Comparison of ENCODE assay signal across 8 mouse cellular contexts in genomic region chr3:94974528-94975422, GRCm38 (mm10). TPM values are rescaled to one million over a fixed set of nuclear protein-coding genes. Genes with fewer than 3 reads are reported as not detected.
A peak's percentile ranks its signal among the peaks of the same experiment; 100 is the strongest.
DNase-seq lines count a peak whose midpoint lies in the region; ATAC-seq and TF ChIP-seq lines count a peak whose summit lies in the region.

TSS of gene Pi4kb (plus strand) at chr3:94974731.

- ATAC-seq in heart, embryonic 11.5 days (replicated peaks; ENCODE audit: insufficient number of reproducible peaks, low FRiP score, low TSS enrichment) = peak; percentile 91
- ATAC-seq in kidney, embryonic 16.5 days (ENCODE audit: low FRiP score, low TSS enrichment) = peak; percentile 93

- WGBS in heart, embryonic 11.5 days (ENCODE audit: insufficient replicate concordance) = under 1% methylated on average over 55 of the region's 57 CpGs
- WGBS in kidney, embryonic 16.5 days = under 1% methylated on average over 57 of the region's 57 CpGs
- WGBS in liver, adult 2 months = under 1% methylated on average over 57 of the region's 57 CpGs

- peak; percentile 85 for TF ChIP-seq POLR2A in brain, embryonic 14.5 days (IDR thresholded peaks at IDR 0.05; ENCODE audit: borderline replicate concordance, extremely low read depth, insufficient read depth, insufficient read length, poor library complexity, severe bottlenecking)
- 0 out of 2 replicates have a peak, but pooled peaks have one; percentile 17 for TF ChIP-seq POLR2A in liver, adult 2 months (IDR thresholded peaks at IDR 0.05; ENCODE audit: extremely low read depth, insufficient read depth, low read length)
- TF ChIP-seq POLR2A in myocyte (IDR thresholded peaks at IDR 0.05; ENCODE audit: insufficient read length, low read depth) = peak; percentile 70

- H3K9me3 ChIP-seq in erythroblast, embryonic 14.5 days (ENCODE audit: control insufficient read depth, low read length) = no peaks in the 10 kb centered on the region
- H3K9me3 ChIP-seq in heart, embryonic 11.5 days (replicated peaks; ENCODE audit: control insufficient read depth, low read length) = no peaks in the 10 kb centered on the region
- no peaks in the 10 kb centered on the region for H3K9me3 ChIP-seq in kidney, embryonic 16.5 days (ENCODE audit: low read length)

- peak; percentile 98 for DNase-seq in brain, embryonic 14.5 days (ENCODE audit: low read depth)
- DNase-seq in liver, adult 2 months (ENCODE audit: extremely low read depth, low read depth, low spot score) = peak; percentile 87
- DNase-seq in splenic B cell, adult 2 months (ENCODE audit: low read depth, low spot score) = peak; percentile 95

- H3K79me3 ChIP-seq in C2C12 (ENCODE audit: low read depth) = peaks cover 30% of the 10 kb centered on the region

- peak within 1 kb of the TSS; percentile 68 for H3K4me2 ChIP-seq in heart, embryonic 11.5 days
- peak within 1 kb of the TSS; percentile 58 for H3K4me2 ChIP-seq in kidney, embryonic 16.5 days (replicated peaks; ENCODE audit: low read depth, low read length)
- peak within 1 kb of the TSS; percentile 99 for H3K4me2 ChIP-seq in myocyte (ENCODE audit: low read depth)

- H3ac ChIP-seq in C2C12 (ENCODE audit: control insufficient read depth, insufficient read length, low read depth) (peak within 1 kb of the TSS; percentile 90), myocyte (ENCODE audit: control insufficient read depth, insufficient read length) (peak within 1 kb of the TSS; percentile 44)

- H3K4me3 ChIP-seq in C2C12 (ENCODE audit: insufficient read depth, poor library complexity, severe bottlenecking) (peak within 1 kb of the TSS; percentile 71), myocyte (peak within 1 kb of the TSS; percentile 90)
- peak within 1 kb of the TSS; percentile 93 for H3K4me3 ChIP-seq in erythroblast, embryonic 14.5 days (replicated peaks)
- H3K4me3 ChIP-seq in heart, embryonic 11.5 days (ENCODE audit: low read depth, low read length) = peak within 1 kb of the TSS; percentile 92
- peak within 1 kb of the TSS; percentile 93 for H3K4me3 ChIP-seq in kidney, embryonic 16.5 days (ENCODE audit: low read length)
- peak within 1 kb of the TSS; percentile 98 for H3K4me3 ChIP-seq in liver, adult 2 months (ENCODE audit: insufficient read depth, low read depth, low read length)

- H3K36me3 ChIP-seq in C2C12 (ENCODE audit: control insufficient read depth, insufficient read depth) (peaks cover 4% of the 10 kb centered on the region), myocyte (ENCODE audit: control insufficient read depth, insufficient read depth) (no peaks in the 10 kb centered on the region)
- peaks cover 17% of the 10 kb centered on the region for H3K36me3 ChIP-seq in erythroblast, embryonic 14.5 days (ENCODE audit: control insufficient read depth)
- no peaks in the 10 kb centered on the region for H3K36me3 ChIP-seq in heart, embryonic 11.5 days (ENCODE audit: control insufficient read depth, insufficient read depth, low read length)
- peaks cover 11% of the 10 kb centered on the region for H3K36me3 ChIP-seq in kidney, embryonic 16.5 days (ENCODE audit: insufficient read depth, low read length)
- H3K36me3 ChIP-seq in liver, adult 2 months (ENCODE audit: control insufficient read depth, insufficient read depth, low read length) = no peaks in the 10 kb centered on the region; the same call in 1 of the 2 replicates
- no peaks in the 10 kb centered on the region for H3K36me3 ChIP-seq in splenic B cell, adult 2 months (ENCODE audit: control insufficient read depth, insufficient read depth, low read length, poor library complexity, severe bottlenecking)

- no peaks in the 10 kb centered on the region for H3K27me3 ChIP-seq in C2C12 (ENCODE audit: control insufficient read depth, insufficient read depth, insufficient read length)
- H3K27me3 ChIP-seq in erythroblast, embryonic 14.5 days (ENCODE audit: control insufficient read depth) = no peaks in the 10 kb centered on the region
- no peaks in the 10 kb centered on the region for H3K27me3 ChIP-seq in heart, embryonic 11.5 days (ENCODE audit: control insufficient read depth, insufficient read depth, low read length)
- H3K27me3 ChIP-seq in kidney, embryonic 16.5 days (ENCODE audit: insufficient read depth, low read length) = no peaks in the 10 kb centered on the region
- no peaks in the 10 kb centered on the region for H3K27me3 ChIP-seq in liver, adult 2 months (ENCODE audit: control insufficient read depth, insufficient read depth, low read length)
- H3K27me3 ChIP-seq in myocyte (ENCODE audit: control insufficient read depth, insufficient read depth, insufficient read length) = no peaks in the 10 kb centered on the region
- H3K27me3 ChIP-seq in splenic B cell, adult 2 months (ENCODE audit: control insufficient read depth, insufficient read depth, low read length, poor library complexity, severe bottlenecking) = no peaks in the 10 kb centered on the region

- peak within 1 kb of the TSS; percentile 81 for H3K27ac ChIP-seq in heart, embryonic 11.5 days (ENCODE audit: low read depth, low read length)
- peak within 1 kb of the TSS; percentile 96 for H3K27ac ChIP-seq in kidney, embryonic 16.5 days (ENCODE audit: low read length)
- H3K27ac ChIP-seq in liver, adult 2 months (replicated peaks; ENCODE audit: insufficient read depth, low read depth, low read length) = peak within 1 kb of the TSS; percentile 88

- peak within 1 kb of the TSS; percentile 94 for H3K9ac ChIP-seq in heart, embryonic 11.5 days (ENCODE audit: low read depth, low read length)
- peak within 1 kb of the TSS; percentile 94 for H3K9ac ChIP-seq in kidney, embryonic 16.5 days (replicated peaks; ENCODE audit: low read length)
- H3K9ac ChIP-seq in liver, adult 2 months (ENCODE audit: low read depth, low read length) = peak within 1 kb of the TSS; percentile 98

- TF ChIP-seq CTCF in C2C12 (IDR thresholded peaks at IDR 0.05; ENCODE audit: control insufficient read depth, insufficient read depth, insufficient read length) = no peak
- TF ChIP-seq CTCF in brain, embryonic 14.5 days (IDR thresholded peaks at IDR 0.05; ENCODE audit: borderline replicate concordance, extremely low read depth, insufficient read depth, insufficient read length) = peak; percentile 3; the same call in 1 of the 2 replicates
- TF ChIP-seq CTCF in liver, adult 2 months (IDR thresholded peaks at IDR 0.05; ENCODE audit: low read depth, low read length) = no peak

- peaks cover 25% of the 10 kb centered on the region for H3K4me1 ChIP-seq in erythroblast, embryonic 14.5 days (ENCODE audit: control insufficient read depth)
- peaks cover 7% of the 10 kb centered on the region for H3K4me1 ChIP-seq in heart, embryonic 11.5 days (ENCODE audit: control insufficient read depth, insufficient read depth, low read length)
- H3K4me1 ChIP-seq in kidney, embryonic 16.5 days (ENCODE audit: insufficient read depth, low read length) = peaks cover 18% of the 10 kb centered on the region
- H3K4me1 ChIP-seq in liver, adult 2 months (ENCODE audit: control insufficient read depth, insufficient read depth, low read length) = peaks cover 9% of the 10 kb centered on the region

- H3K79me2 ChIP-seq in C2C12 (ENCODE audit: control insufficient read depth, insufficient read depth) = peaks cover 50% of the 10 kb centered on the region
- peaks cover 22% of the 10 kb centered on the region for H3K79me2 ChIP-seq in liver, adult 2 months (ENCODE audit: control insufficient read depth, insufficient read depth, low read length)
- peaks cover 47% of the 10 kb centered on the region for H3K79me2 ChIP-seq in myocyte (ENCODE audit: control insufficient read depth, insufficient read depth)

TF ChIP-seq in C2C12, 6 proteins besides CTCF, POLR2A, EP300 and RAD21:
- TF ChIP-seq MAX (IDR thresholded peaks at IDR 0.05) = peak; percentile 91
- no peak for TF ChIP-seq FOSL1 (IDR thresholded peaks at IDR 0.05; ENCODE audit: insufficient read depth, low read length, poor library complexity, severe bottlenecking)

TF ChIP-seq in myocyte, 11 proteins besides CTCF, POLR2A, EP300 and RAD21:
- TF ChIP-seq TCF12 (IDR thresholded peaks at IDR 0.05; ENCODE audit: insufficient read depth, poor library complexity, severe bottlenecking) = no peak
- peak; percentile 68 for TF ChIP-seq POLR2AphosphoS2 (IDR thresholded peaks at IDR 0.05; ENCODE audit: insufficient read length, low read depth)
- no peak for TF ChIP-seq CEBPB (IDR thresholded peaks at IDR 0.05; ENCODE audit: insufficient read depth, poor library complexity, severe bottlenecking)
- TF ChIP-seq MYOG (IDR thresholded peaks at IDR 0.05; ENCODE audit: control insufficient read depth in 1 of 3, insufficient read depth in 1 of 3, insufficient read length in 2 of 3, low read depth in 2 of 3) = peak in 2 of 3 experiments; percentile 17 to 22
- TF ChIP-seq REST (IDR thresholded peaks at IDR 0.05; ENCODE audit: insufficient read depth, insufficient read length) = no peak
- TF ChIP-seq USF1 (IDR thresholded peaks at IDR 0.05; ENCODE audit: low read depth) = no peak
- TF ChIP-seq MYOD1 (IDR thresholded peaks at IDR 0.05; ENCODE audit: control insufficient read depth in 1 of 3, insufficient read length in 2 of 3, low read depth in 2 of 3) = peak in 2 of 3 experiments; percentile 23 to 47
- no peak for TF ChIP-seq SRF (IDR thresholded peaks at IDR 0.05; ENCODE audit: control insufficient read depth, insufficient read length, low read depth)
- TF ChIP-seq TCF3 (IDR thresholded peaks at IDR 0.05; ENCODE audit: insufficient read length, low read depth) = no peak
- TF ChIP-seq MAX (IDR thresholded peaks at IDR 0.05; ENCODE audit: low read depth) = peak; percentile 95
- TF ChIP-seq E2F4 (IDR thresholded peaks at IDR 0.05; ENCODE audit: insufficient read depth) = no peak
TF ChIP-seq in myocyte: peak in this region for 4.

RNA-seq across cellular contexts. Expression of gene Pi4kb, which starts in this region (rescaled TPM):
- 33.2 TPM for polyA plus RNA-seq in C2C12 (2012; fragmentation: generic; extraction: Trizol)
- polyA plus RNA-seq in brain, embryonic 14.5 days (2012; rRNA removed) = 53.9 and 59.5 TPM in 2 replicates
- 0.48 and 0.91 TPM in 2 replicates for polyA plus RNA-seq in erythroblast, embryonic 14.5 days (2012)
- 12.9 and 18.5 TPM in 2 replicates for polyA plus RNA-seq in heart, embryonic 11.5 days (2014; fragmentation: Nextera tagmentation; extraction: Ambion mirVana)
- 25.0 and 30.3 TPM in 2 replicates for polyA plus RNA-seq in kidney, embryonic 16.5 days (2015; fragmentation: Nextera tagmentation; extraction: Ambion mirVana)
- 26.5 and 30.8 TPM in 2 replicates for total RNA-seq in liver, adult 2 months (2014; rRNA removed)
- polyA plus RNA-seq in liver, adult 2 months (2012; rRNA removed) = 25.3 and 26.0 TPM in 2 replicates
- polyA plus RNA-seq in myocyte (2012; fragmentation: generic; extraction: Trizol) = 44.9 TPM

Comparison
In these comparisons a context has a peak if more than half of its experiments do, and no peak if none do; other contexts are left out.
1. Peak in every context shown above with its lines: DNase-seq, ATAC-seq, H3K4me3 ChIP-seq and H3K27ac ChIP-seq.
2. POLR2A ChIP-seq: peak in every context shown above with its lines; median percentile 85 in brain, embryonic 14.5 days; 70 in myocyte; 17 in liver, adult 2 months.